23 mouse cellular contexts compared by ENCODE assay signal in the genomic region with DNA sequence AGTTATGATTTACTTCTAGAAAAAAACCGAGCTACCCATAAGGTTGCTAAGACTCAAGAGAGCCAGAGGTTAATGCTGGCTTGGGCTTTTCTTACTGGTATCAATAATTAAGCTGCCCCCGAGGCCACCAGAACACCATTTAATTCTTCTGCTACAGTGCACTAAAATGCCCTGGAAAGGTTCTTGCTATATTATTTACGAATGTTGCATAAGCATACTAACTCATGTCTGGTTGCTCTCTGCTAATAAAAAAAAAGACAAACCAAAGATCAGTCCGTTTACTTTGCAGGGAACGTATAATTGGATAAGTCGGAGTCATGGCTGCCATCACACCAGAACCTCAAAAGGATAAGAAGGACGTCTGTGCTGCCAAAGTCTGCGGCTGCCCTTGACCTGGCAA.
"Had no signal": no experiment of that assay in that cellular context is flagged by ENCODE, and none has a peak within 500 bp of the region (broad histone marks: within the 10 kb centered on the region; RNA-seq: fewer than 3 reads in every experiment).

No protein-coding gene starts in this region.

- H3K4me2 ChIP-seq: limb, embryonic 13.5 days; liver, embryonic 12.5 days; liver, embryonic 15.5 days; lung, embryonic 15.5 days; midbrain, embryonic 13.5 days; neural tube, embryonic 12.5 days; neural tube, embryonic 15.5 days had no signal

- H3K9ac ChIP-seq: limb, embryonic 13.5 days; liver, embryonic 12.5 days; liver, embryonic 15.5 days; lung, embryonic 15.5 days; midbrain, embryonic 13.5 days; neural tube, embryonic 12.5 days; neural tube, embryonic 15.5 days had no signal

- ATAC-seq: liver, embryonic 12.5 days; midbrain, embryonic 13.5 days had no signal

- H3K4me3 ChIP-seq: layer of hippocampus, adult 2 months; limb, embryonic 10.5 days; limb, embryonic 13.5 days; liver, embryonic 12.5 days; liver, embryonic 15.5 days; lung, embryonic 15.5 days; megakaryocyte, embryonic 14.5 days; midbrain, embryonic 10.5 days; midbrain, embryonic 13.5 days; neural tube, embryonic 12.5 days; neural tube, embryonic 15.5 days had no signal

- H3K4me1 ChIP-seq: liver, embryonic 12.5 days; liver, embryonic 15.5 days; megakaryocyte, embryonic 14.5 days; midbrain, embryonic 10.5 days; neural tube, embryonic 12.5 days; neural tube, embryonic 15.5 days had no signal

- H3K27me3 ChIP-seq: limb, embryonic 13.5 days; liver, embryonic 12.5 days; liver, embryonic 15.5 days; lung, embryonic 15.5 days; megakaryocyte, embryonic 14.5 days; midbrain, embryonic 13.5 days; neural tube, embryonic 12.5 days; neural tube, embryonic 15.5 days had no signal

- H3K27ac ChIP-seq: layer of hippocampus, adult 2 months; limb, embryonic 10.5 days; limb, embryonic 13.5 days; liver, embryonic 12.5 days; liver, embryonic 15.5 days; lung, embryonic 15.5 days; midbrain, embryonic 10.5 days; midbrain, embryonic 13.5 days; neural tube, embryonic 12.5 days; neural tube, embryonic 15.5 days; stomach, postnatal 0 days had no signal

- H3K9me3 ChIP-seq: limb, embryonic 10.5 days; limb, embryonic 13.5 days; liver, embryonic 12.5 days; liver, embryonic 15.5 days; lung, embryonic 15.5 days; midbrain, embryonic 10.5 days; midbrain, embryonic 13.5 days; neural tube, embryonic 12.5 days; neural tube, embryonic 15.5 days had no signal

- DNase-seq: kidney, postnatal 14 days; layer of hippocampus, adult 9-11 months; liver; lung, adult 18-20 months; lung, postnatal 10 days; lung, postnatal 36 days; right cerebral cortex, postnatal 14 days; right cerebral cortex, postnatal 4 days; thymus, adult 2 months; thymus, postnatal 14 days; thymus, postnatal 4 days had no signal

- H3K36me3 ChIP-seq: liver, embryonic 12.5 days; liver, embryonic 15.5 days; lung, embryonic 15.5 days had no signal
